Mouse (Mus musculus): ENCODE results near the gene Rbm47. TPM values are rescaled to one million over a fixed set of nuclear protein-coding genes. Genes with fewer than 3 reads are reported as not detected.
"Not testable (repeated sequence)": the region's sequence is repeated elsewhere in the genome, so short reads cannot be mapped to it uniquely, and the experiment has no call there.

Gene Rbm47
- polyA plus RNA-seq, 1 experiment from 2014 or later = 79.2 TPM

GRCm38 (mm10) chr5:66200044-66200443 is 27.1 kb upstream of the Rbm47 start:
- H3K36me3 ChIP-seq (ENCODE audit: control insufficient read depth, insufficient read depth, low read length) = no peaks in the 10 kb centered on the region
- peak; percentile 70; the same call in 1 of the 2 replicates for ATAC-seq (replicated peaks; ENCODE audit: low FRiP score, low TSS enrichment, low read depth)
- H3K27ac ChIP-seq (ENCODE audit: low read depth) = no peak overlapping the region
- no peaks in the 10 kb centered on the region for H3K4me1 ChIP-seq (replicated peaks; ENCODE audit: control insufficient read depth, insufficient read depth, low read length)
- H3K27me3 ChIP-seq (replicated peaks; ENCODE audit: control insufficient read depth, insufficient read depth, low read length) = no peaks in the 10 kb centered on the region
- no peak for DNase-seq (ENCODE audit: low spot score)
- no peaks in the 10 kb centered on the region for H3K9me3 ChIP-seq (ENCODE audit: control insufficient read depth, low read length)
- no peak overlapping the region for H3K4me2 ChIP-seq (ENCODE audit: low read length)
- H3K4me3 ChIP-seq (ENCODE audit: low read depth, low read length) = no peak overlapping the region
- no peak overlapping the region for H3K9ac ChIP-seq (ENCODE audit: low read length)
- 56% methylated on average over 10 of the region's 10 CpGs for WGBS

DNA sequence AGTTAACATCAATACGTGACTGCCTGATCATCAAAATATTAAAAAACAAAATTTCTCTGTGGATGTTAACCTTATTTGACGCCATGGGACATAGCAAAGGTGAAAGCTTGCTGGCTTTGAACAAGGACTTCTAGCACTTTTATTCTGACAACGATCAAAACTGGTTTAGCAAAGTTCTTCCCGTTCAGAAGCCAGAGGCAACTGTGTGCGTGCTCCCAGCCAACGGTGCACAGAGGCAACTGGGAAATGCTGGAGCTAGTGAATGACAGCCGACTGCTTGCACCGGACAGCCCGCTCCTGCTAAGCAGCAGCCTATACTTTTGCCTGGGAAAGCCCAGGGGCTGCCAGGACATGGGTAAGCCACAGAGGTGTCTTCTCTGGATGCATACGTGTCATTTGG is 22.4 kb upstream of the Rbm47 start:
- H3K4me1 ChIP-seq (replicated peaks; ENCODE audit: control insufficient read depth, insufficient read depth, low read length) = no peaks in the 10 kb centered on the region
- ATAC-seq (replicated peaks; ENCODE audit: low FRiP score, low TSS enrichment, low read depth) = no peak
- H3K36me3 ChIP-seq (ENCODE audit: control insufficient read depth, insufficient read depth, low read length) = no peaks in the 10 kb centered on the region
- no peak for DNase-seq (ENCODE audit: low spot score)
- H3K9ac ChIP-seq (ENCODE audit: low read length) = no peak overlapping the region
- 85% methylated on average over 10 of the region's 10 CpGs for WGBS
- no peak overlapping the region for H3K27ac ChIP-seq (ENCODE audit: low read depth)
- H3K9me3 ChIP-seq (ENCODE audit: control insufficient read depth, low read length) = no peaks in the 10 kb centered on the region
- H3K27me3 ChIP-seq (replicated peaks; ENCODE audit: control insufficient read depth, insufficient read depth, low read length) = no peaks in the 10 kb centered on the region
- H3K4me3 ChIP-seq (ENCODE audit: low read depth, low read length) = no peak overlapping the region
- H3K4me2 ChIP-seq (ENCODE audit: low read length) = no peak overlapping the region

GRCm38 (mm10) chr5:66193218-66193846 is 20.4 kb upstream of the Rbm47 start:
- no peaks in the 10 kb centered on the region for H3K9me3 ChIP-seq (ENCODE audit: control insufficient read depth, low read length)
- ATAC-seq (replicated peaks; ENCODE audit: low FRiP score, low TSS enrichment, low read depth) (no peak), DNase-seq (ENCODE audit: low spot score) (no peak)
- H3K4me2 ChIP-seq (ENCODE audit: low read length) = no peak overlapping the region
- 89% methylated on average over 11 of the region's 11 CpGs for WGBS
- H3K27me3 ChIP-seq (replicated peaks; ENCODE audit: control insufficient read depth, insufficient read depth, low read length) = no peaks in the 10 kb centered on the region
- no peak overlapping the region for H3K27ac ChIP-seq (ENCODE audit: low read depth)
- H3K4me1 ChIP-seq (replicated peaks; ENCODE audit: control insufficient read depth, insufficient read depth, low read length) = no peaks in the 10 kb centered on the region
- no peak overlapping the region for H3K9ac ChIP-seq (ENCODE audit: low read length)
- no peak overlapping the region for H3K4me3 ChIP-seq (ENCODE audit: low read depth, low read length)
- H3K36me3 ChIP-seq (ENCODE audit: control insufficient read depth, insufficient read depth, low read length) = no peaks in the 10 kb centered on the region

GRCm38 (mm10) chr5:66191185-66191503 is 18.2 kb upstream of the Rbm47 start:
- ATAC-seq (replicated peaks; ENCODE audit: low FRiP score, low TSS enrichment, low read depth) (no peak), DNase-seq (ENCODE audit: low spot score) (no peak)
- no peak overlapping the region for H3K9ac ChIP-seq (ENCODE audit: low read length)
- no peaks in the 10 kb centered on the region for H3K27me3 ChIP-seq (replicated peaks; ENCODE audit: control insufficient read depth, insufficient read depth, low read length)
- H3K9me3 ChIP-seq (ENCODE audit: control insufficient read depth, low read length) = no peaks in the 10 kb centered on the region
- H3K4me3 ChIP-seq (ENCODE audit: low read depth, low read length) = no peak overlapping the region
- H3K36me3 ChIP-seq (ENCODE audit: control insufficient read depth, insufficient read depth, low read length) = no peaks in the 10 kb centered on the region
- WGBS = 86% methylated on average over 7 of the region's 7 CpGs
- H3K27ac ChIP-seq (ENCODE audit: low read depth) = no peak overlapping the region
- no peak overlapping the region for H3K4me2 ChIP-seq (ENCODE audit: low read length)
- no peaks in the 10 kb centered on the region for H3K4me1 ChIP-seq (replicated peaks; ENCODE audit: control insufficient read depth, insufficient read depth, low read length)

GRCm38 (mm10) chr5:66190481-66191184 is 17.7 kb upstream of the Rbm47 start:
- WGBS = 76% methylated on average over 16 of the region's 16 CpGs
- DNase-seq (ENCODE audit: low spot score) (no peak), ATAC-seq (replicated peaks; ENCODE audit: low FRiP score, low TSS enrichment, low read depth) (no peak)
- no peak overlapping the region for H3K9ac ChIP-seq (ENCODE audit: low read length)
- H3K9me3 ChIP-seq (ENCODE audit: control insufficient read depth, low read length) = no peaks in the 10 kb centered on the region
- no peaks in the 10 kb centered on the region for H3K36me3 ChIP-seq (ENCODE audit: control insufficient read depth, insufficient read depth, low read length)
- no peak overlapping the region for H3K27ac ChIP-seq (ENCODE audit: low read depth)
- H3K4me3 ChIP-seq (ENCODE audit: low read depth, low read length) = no peak overlapping the region
- no peaks in the 10 kb centered on the region for H3K27me3 ChIP-seq (replicated peaks; ENCODE audit: control insufficient read depth, insufficient read depth, low read length)
- H3K4me1 ChIP-seq (replicated peaks; ENCODE audit: control insufficient read depth, insufficient read depth, low read length) = no peaks in the 10 kb centered on the region
- no peak overlapping the region for H3K4me2 ChIP-seq (ENCODE audit: low read length)

GRCm38 (mm10) chr5:66188591-66188990 is 15.7 kb upstream of the Rbm47 start:
- not testable (repeated sequence) for H3K27ac ChIP-seq (ENCODE audit: low read depth); ATAC-seq (replicated peaks; ENCODE audit: low FRiP score, low TSS enrichment, low read depth); H3K4me2 ChIP-seq (ENCODE audit: low read length); DNase-seq (ENCODE audit: low spot score); H3K4me1 ChIP-seq (replicated peaks; ENCODE audit: control insufficient read depth, insufficient read depth, low read length); H3K9me3 ChIP-seq (ENCODE audit: control insufficient read depth, low read length); H3K36me3 ChIP-seq (ENCODE audit: control insufficient read depth, insufficient read depth, low read length); H3K27me3 ChIP-seq (replicated peaks; ENCODE audit: control insufficient read depth, insufficient read depth, low read length); H3K9ac ChIP-seq (ENCODE audit: low read length); H3K4me3 ChIP-seq (ENCODE audit: low read depth, low read length)
- 91% methylated on average over 6 of the region's 7 CpGs for WGBS

DNA sequence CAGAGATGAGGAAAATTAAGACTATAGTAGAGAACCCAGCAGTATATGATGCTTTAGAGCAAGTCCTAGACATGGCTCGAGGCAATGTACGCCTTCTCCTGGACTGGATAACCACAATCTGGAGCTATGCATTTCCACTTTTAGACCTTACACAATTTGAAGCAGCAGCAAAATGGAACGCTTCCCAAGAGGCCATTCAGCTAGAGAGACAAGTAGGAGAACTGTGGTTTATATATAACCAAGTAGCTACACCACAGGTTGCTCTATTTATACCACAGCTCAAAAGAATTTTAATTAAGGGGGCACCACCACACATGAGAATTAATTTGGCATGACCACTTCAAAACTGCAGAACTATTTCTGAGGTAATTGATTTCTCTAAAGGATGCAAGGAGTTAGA is 9.2 kb upstream of the Rbm47 start:
- H3K4me2 ChIP-seq (ENCODE audit: low read length) = no peak overlapping the region
- no peak overlapping the region for H3K4me3 ChIP-seq (ENCODE audit: low read depth, low read length)
- H3K9ac ChIP-seq (ENCODE audit: low read length) = no peak overlapping the region
- H3K9me3 ChIP-seq (ENCODE audit: control insufficient read depth, low read length) = no peaks in the 10 kb centered on the region
- H3K27me3 ChIP-seq (replicated peaks; ENCODE audit: control insufficient read depth, insufficient read depth, low read length) = no peaks in the 10 kb centered on the region
- H3K4me1 ChIP-seq (replicated peaks; ENCODE audit: control insufficient read depth, insufficient read depth, low read length) = no peaks in the 10 kb centered on the region
- no peaks in the 10 kb centered on the region for H3K36me3 ChIP-seq (ENCODE audit: control insufficient read depth, insufficient read depth, low read length)
- 86% methylated on average over 3 of the region's 3 CpGs for WGBS
- ATAC-seq (replicated peaks; ENCODE audit: low FRiP score, low TSS enrichment, low read depth) = no peak
- DNase-seq (ENCODE audit: low spot score) = no peak
- H3K27ac ChIP-seq (ENCODE audit: low read depth) = no peak overlapping the region

DNA sequence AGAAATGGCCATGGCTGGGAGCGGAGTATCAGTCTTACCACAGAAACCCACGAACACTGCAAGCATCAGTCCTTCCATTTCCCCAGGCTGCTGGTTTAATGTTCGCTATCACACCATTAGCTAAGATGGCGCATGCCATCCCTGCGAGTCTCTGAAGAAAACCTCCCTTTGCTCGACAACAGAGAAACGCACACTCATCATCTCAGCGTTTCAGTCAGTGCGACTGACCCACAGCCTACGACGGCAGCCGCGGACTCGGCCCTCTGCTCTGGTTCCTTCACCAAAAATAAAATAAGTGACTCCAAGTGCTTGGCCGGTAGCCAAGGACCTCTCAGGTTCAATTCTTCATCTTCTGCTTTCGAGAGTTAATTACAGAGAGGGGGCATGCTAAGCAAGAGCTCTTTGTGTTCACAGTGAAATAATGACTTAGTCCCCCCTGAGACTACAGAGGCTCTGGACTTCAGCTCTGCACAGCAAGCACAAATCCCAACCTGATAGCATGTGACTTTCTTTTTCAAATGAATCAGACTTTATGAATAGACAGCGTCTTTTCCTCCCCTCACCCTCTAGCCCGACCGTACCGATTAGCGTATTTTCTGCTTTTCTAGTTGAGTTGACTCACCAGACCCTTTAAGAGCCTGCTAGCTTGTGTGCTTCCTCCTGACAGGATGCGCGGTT is 1.4 kb upstream of the Rbm47 start:
- ATAC-seq (replicated peaks; ENCODE audit: low FRiP score, low TSS enrichment, low read depth) = no peak
- Histone ChIP-seq H3K9me3 (ENCODE audit: control insufficient read depth, low read length) (no peaks in the 10 kb centered on the region), H3K27me3 (replicated peaks; ENCODE audit: control insufficient read depth, insufficient read depth, low read length) (no peaks in the 10 kb centered on the region), H3K36me3 (ENCODE audit: control insufficient read depth, insufficient read depth, low read length) (no peaks in the 10 kb centered on the region), H3K9ac (ENCODE audit: low read length) (no peak overlapping the region), H3K4me1 (replicated peaks; ENCODE audit: control insufficient read depth, insufficient read depth, low read length) (no peaks in the 10 kb centered on the region), H3K4me3 (ENCODE audit: low read depth, low read length) (no peak overlapping the region), H3K27ac (ENCODE audit: low read depth) (no peak overlapping the region), H3K4me2 (ENCODE audit: low read length) (no peak overlapping the region)
- whole genome bisulfite sequencing = 60% methylated on average over 23 of the region's 23 CpGs
- DNase-seq (ENCODE audit: low spot score) = no peak

Measured in intestine, embryonic 14.5 days (tissue).